ENCODE assay signal across 8 mouse cellular contexts in genomic region chr2:25546811-25547491, GRCm38 (mm10). TPM values are rescaled to one million over a fixed set of nuclear protein-coding genes. Genes with fewer than 3 reads are reported as not detected.
DNase-seq lines count a peak whose midpoint lies in the region; ATAC-seq and TF ChIP-seq lines count a peak whose summit lies in the region.

Gene Traf2 (minus strand): TSS chr2:25546940.

- TF ChIP-seq CTCF in lung, postnatal 0 days (IDR thresholded peaks at IDR 0.05), result no peak

- H3K4me2 ChIP-seq in lung, postnatal 0 days (replicated peaks; ENCODE audit: low read depth, low read length), result peak within 1 kb of the TSS; percentile 75

- H3K9me3 ChIP-seq in hindbrain, embryonic 10.5 days, result no peaks in the 10 kb centered on the region
- no peaks in the 10 kb centered on the region for H3K9me3 ChIP-seq in lung, postnatal 0 days (ENCODE audit: low read length)

- H3K27me3 ChIP-seq in hindbrain, embryonic 10.5 days (ENCODE audit: insufficient read depth, poor library complexity, severe bottlenecking), result no peaks in the 10 kb centered on the region
- no peaks in the 10 kb centered on the region for H3K27me3 ChIP-seq in lung, postnatal 0 days (replicated peaks; ENCODE audit: insufficient read depth, low read length)

- peaks cover 34% of the 10 kb centered on the region for H3K4me1 ChIP-seq in hindbrain, embryonic 10.5 days (replicated peaks)
- H3K4me1 ChIP-seq in lung, postnatal 0 days (ENCODE audit: insufficient read depth, low read depth, low read length), result peaks cover 4% of the 10 kb centered on the region; the same call in 1 of the 2 replicates

- TF ChIP-seq EP300 in lung, postnatal 0 days (IDR thresholded peaks at IDR 0.05), result no peak

- WGBS in hindbrain, embryonic 10.5 days, result 4% methylated on average over 48 of the region's 48 CpGs
- WGBS in lung, postnatal 0 days, result 4% methylated on average over 29 of the region's 48 CpGs

- peak within 1 kb of the TSS; percentile 62 for H3K9ac ChIP-seq in lung, postnatal 0 days (replicated peaks; ENCODE audit: low read depth)

- H3K4me3 ChIP-seq in hindbrain, embryonic 10.5 days, result peak within 1 kb of the TSS; percentile 85
- H3K4me3 ChIP-seq in lung, postnatal 0 days (ENCODE audit: low read depth, low read length), result peak within 1 kb of the TSS; percentile 72

- peak; percentile 100 for ATAC-seq in frontal cortex, adult (ENCODE audit: low TSS enrichment)
- peak; percentile 100 for ATAC-seq in lung, postnatal 0 days

- H3K36me3 ChIP-seq in hindbrain, embryonic 10.5 days, result peaks cover 11% of the 10 kb centered on the region; the same call in 1 of the 2 replicates
- no peaks in the 10 kb centered on the region for H3K36me3 ChIP-seq in lung, postnatal 0 days (ENCODE audit: insufficient read depth, low read length)

- H3K27ac ChIP-seq in hindbrain, embryonic 10.5 days, result peak within 1 kb of the TSS; percentile 95
- H3K27ac ChIP-seq in lung, postnatal 0 days (ENCODE audit: low read length), result peak within 1 kb of the TSS; percentile 83

- peak; percentile 98 for DNase-seq in MN1 (ENCODE audit: low spot score)
- peak; percentile 98 for DNase-seq in cerebellum, adult 9-10 months
- DNase-seq in hindbrain, embryonic 10.5 days (ENCODE audit: low spot score), result peak; percentile 99
- DNase-seq in layer of hippocampus, adult 9-11 months, result peak; percentile 99
- peak; percentile 99 for DNase-seq in lung, postnatal 0 days (ENCODE audit: low spot score)
- DNase-seq in ovary, postnatal 14 days (ENCODE audit: low spot score), result peak; percentile 95
- peak; percentile 98 for DNase-seq in thymus, postnatal 14 days

RNA-seq across cellular contexts. Expression of gene Traf2, which starts in this region (rescaled TPM):
- polyA plus RNA-seq in hindbrain, embryonic 10.5 days (2016; fragmentation: Nextera tagmentation; extraction: Ambion mirVana), result 38.2 and 40.1 TPM in 2 replicates
- polyA plus RNA-seq in lung, postnatal 0 days (2015; fragmentation: Nextera tagmentation; extraction: Ambion mirVana), result 20.7 and 21.0 TPM in 2 replicates

Comparison
In these comparisons a context has a peak if more than half of its experiments do, and no peak if none do; other contexts are left out.
1. Peak in every context shown above with its lines: DNase-seq, ATAC-seq, H3K4me3 ChIP-seq and H3K27ac ChIP-seq.